15 mouse cellular contexts compared by ENCODE assay signal in genomic region chr1:191715150-191715549, GRCm38 (mm10).
"Had no signal": no experiment of that assay in that cellular context is flagged by ENCODE, and none has a peak within 500 bp of the region (broad histone marks: within the 10 kb centered on the region; RNA-seq: fewer than 3 reads in every experiment).

No protein-coding gene starts in this region.

- DNase-seq: gastrocnemius, postnatal 14 days; gastrocnemius, postnatal 36 days; heart, adult 18-20 months; heart, postnatal 10 days; kidney, adult 11 months; kidney, adult 2 months; kidney, adult 9 months; kidney, postnatal 14 days; kidney, postnatal 36 days; layer of hippocampus, adult 9-11 months; layer of hippocampus, postnatal 36 days; left cerebral cortex, postnatal 4 days had no signal

- ATAC-seq: hindbrain, postnatal 0 days; intestine, embryonic 16.5 days; liver, embryonic 12.5 days had no signal
